Mouse (Mus musculus): ENCODE measurements at regions not wholly inside any gene's neighbourhood (a gene's known extent, or its start where the extent isn't known, plus 50 kb on each side); places are given as distances from the start of the nearest gene placed in this dataset.

DNA sequence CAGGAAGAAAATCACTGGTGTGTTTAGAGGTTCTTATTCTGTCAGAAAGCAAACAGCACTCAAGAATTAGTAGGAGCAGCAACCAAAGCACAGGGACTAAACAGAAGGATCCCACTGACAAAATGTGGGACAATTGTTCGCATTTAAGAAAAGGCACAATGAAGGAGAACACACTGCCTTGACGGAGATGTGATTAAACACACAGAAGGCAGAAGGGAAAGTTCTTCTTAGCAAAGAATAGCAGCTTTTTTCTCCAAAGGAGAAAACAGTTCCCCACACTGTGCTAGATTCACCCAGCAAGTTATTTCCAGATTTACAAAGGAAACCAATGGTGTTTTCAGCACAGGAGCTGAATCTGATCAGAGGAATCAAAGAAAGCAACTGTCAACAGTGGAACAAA lies 316.5 kb downstream of the Nsun3 start:
- no peak for DNase-seq

DNA sequence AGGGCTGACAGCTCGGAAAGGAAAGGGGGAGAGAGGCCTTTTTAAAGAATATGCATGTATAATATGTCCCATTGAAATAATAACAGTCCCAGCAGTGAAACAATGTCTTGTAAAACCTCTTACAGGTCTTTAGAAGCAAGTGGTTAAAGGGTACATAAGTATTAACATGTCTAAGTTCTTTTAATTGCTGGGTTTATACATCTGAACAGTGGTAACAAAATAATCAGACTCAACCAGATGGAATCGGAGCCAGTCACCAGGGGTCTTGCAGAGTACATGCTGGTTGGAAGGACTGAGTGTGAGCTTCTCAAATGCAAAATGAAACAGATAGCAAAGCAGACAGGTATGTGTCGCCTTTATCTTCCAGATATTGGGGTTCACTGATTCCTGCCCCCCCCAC lies 317.3 kb downstream of the Nsun3 start:
- no peak for DNase-seq

DNA sequence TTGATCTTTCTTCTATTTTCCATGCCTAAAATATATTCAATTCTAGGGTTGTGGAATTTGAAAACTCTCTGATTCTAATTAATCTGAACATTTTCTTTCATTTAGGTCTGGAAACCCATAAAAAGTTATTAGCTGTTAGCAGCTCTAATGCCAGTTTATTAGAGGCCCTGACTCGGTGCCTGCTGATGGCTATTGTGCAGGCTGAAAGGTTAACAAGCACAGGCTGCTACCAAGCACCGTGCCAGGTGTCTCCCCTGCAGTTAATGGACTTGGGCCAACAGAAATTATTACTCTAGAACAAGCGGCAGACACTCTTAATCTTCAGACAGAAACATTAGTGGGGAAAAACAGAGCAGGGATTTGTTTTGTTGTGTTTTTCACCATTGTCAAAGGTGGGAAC lies 317.8 kb downstream of the Nsun3 start:
- DNase-seq = no peak

DNA sequence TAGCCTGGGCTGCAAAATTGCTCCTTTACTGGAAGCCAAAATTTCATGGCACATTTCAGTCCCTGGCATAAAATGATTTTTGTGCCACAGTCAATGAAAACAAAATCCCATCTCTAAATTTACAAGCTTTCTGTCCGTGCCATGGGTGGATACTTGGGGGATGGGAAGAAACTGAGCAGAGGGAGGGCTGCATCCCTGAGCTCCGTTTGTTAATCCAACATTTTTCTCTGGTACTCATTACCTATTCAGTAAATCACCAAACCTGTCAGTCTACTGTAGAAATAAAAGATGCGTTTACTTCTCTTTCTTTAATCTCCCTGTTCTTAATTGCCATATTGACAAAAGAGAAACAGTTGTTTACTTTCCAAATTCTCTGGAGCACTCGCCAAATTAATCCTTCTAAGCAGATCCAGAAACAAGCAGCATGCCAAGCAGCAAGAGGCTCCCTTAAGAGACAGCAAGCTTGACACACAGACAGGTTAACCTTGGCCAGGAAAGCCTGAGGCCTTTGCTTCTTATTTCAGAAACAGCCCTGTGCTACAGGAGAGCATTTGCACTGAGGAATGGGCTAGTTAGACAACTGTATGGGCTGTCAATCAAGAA lies 326.6 kb downstream of the Nsun3 start:
- DNase-seq = no peak

DNA sequence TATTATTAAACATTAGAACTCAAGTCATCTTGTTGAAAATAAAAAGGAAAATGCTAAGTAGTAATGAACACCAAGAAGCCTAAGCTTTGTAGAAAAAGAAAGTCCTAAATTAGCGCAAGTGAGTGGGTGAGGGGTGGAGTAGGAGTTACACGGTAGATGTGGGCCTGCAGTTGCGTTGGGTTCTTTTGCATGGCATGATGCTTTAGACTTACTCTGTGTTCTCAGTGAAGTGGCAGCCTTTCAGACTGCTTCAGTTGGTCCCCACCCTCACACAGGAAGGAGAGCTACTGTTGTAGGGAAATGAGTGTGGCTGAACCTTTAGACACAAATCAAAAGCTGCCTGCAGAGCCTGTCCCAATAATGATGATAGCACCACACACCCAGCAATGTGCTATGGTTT lies 336.9 kb downstream of the Nsun3 start:
- DNase-seq = no peak

DNA sequence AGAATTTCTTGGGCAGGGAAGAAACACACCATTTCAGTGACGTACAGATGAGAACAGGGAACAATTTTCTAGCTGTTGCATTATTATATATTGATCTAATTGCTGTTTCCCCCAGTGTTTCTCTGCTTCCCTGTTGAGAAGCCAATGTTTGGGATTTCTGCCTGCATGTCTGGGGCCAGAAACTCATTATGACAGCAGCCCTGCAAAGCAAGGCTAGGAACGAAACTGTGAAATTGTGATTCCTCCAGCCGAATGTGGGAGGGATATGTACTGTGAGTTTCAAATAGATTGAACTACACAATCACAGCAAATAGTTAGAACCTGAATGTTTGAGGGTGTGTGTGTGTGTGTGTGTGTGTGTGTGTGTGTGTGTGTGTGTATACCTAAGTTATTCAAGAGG lies 339.2 kb downstream of the Nsun3 start:
- no peak for DNase-seq

DNA sequence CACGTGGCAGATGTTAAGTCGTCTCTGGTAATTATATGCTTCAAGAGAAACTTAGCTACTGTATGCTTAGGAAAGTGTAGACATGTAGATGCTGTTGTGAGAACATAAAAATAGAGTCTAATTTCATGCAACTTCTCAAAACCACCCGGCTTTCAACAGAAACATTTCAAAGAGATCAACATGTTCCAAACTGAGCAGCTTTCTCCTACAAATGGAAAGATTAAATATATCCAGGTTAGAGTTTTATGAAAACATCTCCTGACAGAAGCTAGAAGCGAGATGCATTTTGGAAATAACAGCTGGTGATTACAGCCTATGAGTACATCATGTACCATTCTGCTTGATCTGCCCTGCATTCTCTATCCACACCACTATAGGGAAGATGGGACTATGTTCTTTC lies 345.4 kb downstream of the Nsun3 start:
- DNase-seq = no peak

DNA sequence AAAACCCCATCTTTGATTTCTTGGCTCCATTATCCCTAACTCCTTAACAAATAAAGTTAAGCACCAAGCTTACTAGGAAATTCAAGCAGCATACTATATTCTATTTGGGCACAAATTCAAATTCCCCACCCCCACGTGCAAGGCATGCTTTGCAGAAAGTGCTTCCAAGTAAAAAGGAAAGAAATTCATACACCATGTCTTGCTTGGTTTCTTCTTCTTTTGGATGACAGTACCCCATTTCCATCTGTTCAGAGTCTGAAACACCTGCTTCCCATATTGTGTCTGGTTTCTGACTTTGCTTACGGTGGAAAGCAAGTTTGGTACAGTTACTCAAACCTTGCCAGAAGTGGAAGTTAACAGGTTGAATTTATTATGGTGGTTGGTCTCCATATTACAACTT lies 353.5 kb downstream of the Nsun3 start:
- no peak for DNase-seq

DNA sequence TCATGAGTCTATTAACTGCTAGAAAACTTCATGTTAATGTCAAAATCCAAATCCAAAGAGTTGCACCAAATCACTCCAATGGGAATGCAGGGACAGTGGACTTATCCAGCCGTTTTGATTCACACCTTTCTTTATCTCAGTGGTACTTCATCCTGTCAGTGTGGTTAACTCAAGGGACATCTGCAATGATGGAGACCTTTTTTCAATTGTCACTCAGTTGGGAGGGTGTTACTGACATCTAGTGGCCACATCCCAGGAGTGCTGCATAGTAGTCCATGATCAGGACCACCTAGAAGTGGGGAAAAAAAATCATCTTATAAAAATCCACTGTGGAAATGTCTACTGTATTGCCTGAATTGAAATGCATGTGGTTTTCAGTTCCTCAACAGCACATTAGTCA lies 372.1 kb downstream of the Nsun3 start:
- DNase-seq = no peak

DNA sequence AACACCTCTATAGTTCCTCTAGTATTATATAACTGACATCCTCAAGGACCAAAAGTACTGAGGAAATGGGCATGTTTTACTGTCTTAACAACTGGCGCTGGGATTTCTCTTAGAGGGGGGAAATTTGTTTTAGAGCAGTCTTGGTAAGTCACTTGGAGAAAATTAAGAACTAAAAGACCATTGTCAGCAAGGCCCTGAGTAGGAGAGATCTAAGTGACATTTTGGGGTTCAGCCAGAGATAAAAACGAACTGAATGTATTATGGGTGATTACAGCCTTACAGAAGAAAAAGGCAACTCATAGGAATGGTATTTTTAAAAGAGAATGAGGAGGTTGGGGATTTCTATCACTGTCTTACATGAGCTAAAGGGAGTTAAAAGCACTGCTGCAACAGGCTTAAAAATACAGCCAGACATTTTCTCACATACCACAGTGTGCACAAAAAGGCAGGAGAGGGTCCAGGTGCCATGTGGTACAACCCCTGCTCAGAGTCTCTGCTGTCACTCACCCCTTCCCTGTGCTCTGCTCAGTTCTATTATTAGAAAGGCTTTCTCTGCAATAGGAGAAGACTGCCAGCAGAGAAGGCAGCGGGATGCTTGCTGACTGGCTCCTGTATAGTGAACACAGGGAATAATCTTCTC lies 379.0 kb downstream of the Nsun3 start:
- DNase-seq = no peak

DNA sequence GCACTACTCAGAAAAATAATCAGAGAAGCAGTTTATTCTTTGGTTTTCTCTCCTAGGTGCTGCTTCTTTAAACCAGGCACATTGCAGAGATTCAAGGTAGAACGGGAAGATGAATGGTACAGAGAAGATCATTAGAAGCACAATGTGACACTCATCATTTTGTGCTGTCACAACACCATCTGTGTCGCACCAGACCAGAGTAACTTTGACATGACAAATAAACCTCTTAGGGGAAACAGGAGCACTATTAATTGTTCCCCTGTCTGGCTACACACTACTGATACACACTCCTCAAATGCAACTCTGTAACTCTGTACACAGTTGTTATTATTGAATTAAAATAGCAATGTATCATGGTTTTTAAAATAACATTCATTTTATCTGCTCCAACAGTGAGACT lies 380.2 kb downstream of the Nsun3 start:
- DNase-seq = no peak

DNA sequence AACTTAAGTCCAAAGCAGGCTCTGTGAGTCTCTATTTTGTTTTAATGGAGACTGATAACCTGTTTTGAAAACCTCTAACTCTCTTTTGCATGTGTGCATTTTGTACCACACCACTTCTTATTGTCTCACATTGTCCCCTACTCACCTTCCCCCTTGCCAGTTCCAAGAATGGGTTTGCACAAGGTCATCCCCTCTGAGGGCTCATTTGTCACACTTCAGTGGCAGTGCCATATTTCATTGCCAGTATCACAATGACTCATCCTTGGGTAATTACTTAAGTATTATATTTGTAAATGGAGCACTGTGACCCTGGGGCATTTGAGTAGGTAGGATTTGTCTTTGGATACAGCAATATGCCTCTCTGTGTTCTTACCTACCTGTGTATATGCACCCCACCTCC lies 429.3 kb downstream of the Nsun3 start:
- no peak for DNase-seq

DNA sequence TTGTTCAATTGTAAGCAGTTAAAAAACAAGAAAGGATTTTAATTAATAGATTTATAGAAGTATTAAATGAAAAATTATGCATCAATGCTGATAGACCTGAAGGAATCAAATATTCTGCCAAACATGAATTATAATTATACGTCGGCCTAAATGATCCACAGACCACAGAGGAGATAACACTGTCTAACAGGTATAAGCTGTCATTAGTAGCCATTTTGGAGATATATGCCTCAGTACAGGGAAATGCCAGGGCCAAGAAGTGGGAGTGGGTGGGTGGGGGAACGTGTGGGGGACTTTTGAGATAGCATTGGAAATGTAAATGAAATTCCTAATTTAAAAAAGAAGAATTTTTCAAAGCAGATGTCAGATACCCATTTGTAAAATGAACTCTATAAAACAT lies 430.3 kb downstream of the Nsun3 start:
- DNase-seq = no peak

DNA sequence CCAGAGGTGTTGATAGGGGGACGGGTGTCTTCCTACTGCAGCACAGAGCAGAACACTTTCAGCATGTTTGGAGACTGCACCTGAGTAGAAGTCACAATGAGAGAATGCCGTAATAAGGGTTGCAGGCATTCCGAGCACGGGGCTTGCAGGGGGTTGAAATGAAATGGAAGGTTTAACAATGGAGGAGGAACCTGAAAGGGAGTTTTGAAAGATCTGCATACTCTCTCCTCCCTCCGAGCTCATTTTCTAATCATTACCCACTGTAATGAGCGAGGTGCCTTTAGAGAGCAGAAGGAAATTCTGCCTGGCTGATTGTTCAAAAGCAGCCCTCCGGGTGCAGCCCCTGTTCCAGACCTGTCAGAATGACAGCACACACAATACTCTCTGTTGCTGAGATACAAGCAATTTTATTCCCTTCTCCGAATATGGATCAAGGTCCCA lies 430.8 kb downstream of the Nsun3 start:
- no peak for DNase-seq

DNA sequence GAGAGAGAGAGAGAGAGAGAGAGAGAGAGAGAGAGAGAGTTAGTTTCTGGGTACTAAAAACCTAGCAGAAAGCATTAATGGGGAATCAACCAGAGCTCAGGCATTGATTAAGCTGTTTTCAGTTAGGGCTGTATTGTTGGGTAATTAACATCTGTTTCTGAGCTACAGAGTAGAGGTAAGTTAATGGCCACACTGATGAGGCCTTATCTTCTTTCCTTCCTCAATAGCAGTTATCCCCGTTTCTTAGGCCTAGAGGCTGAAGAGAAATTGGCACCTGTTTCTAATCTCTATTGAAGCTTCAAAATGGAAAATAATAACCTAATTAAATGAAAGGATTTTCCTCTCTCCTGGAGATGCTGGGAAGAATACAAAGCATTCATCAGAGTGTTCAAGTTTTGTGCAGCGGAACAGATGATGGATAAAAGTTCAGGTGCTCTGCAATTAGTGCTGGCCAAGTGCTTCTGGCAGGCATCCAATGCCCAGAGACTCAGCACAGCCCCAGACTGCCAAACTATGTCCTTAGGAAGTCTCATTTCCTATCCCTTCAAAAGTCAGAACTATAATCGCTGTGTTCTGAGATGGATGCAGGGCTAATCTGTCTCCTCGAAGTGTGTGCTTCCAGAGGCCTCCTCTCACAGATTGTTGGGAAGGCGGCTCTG lies 459.1 kb downstream of the Nsun3 start:
- no peak for DNase-seq

DNA sequence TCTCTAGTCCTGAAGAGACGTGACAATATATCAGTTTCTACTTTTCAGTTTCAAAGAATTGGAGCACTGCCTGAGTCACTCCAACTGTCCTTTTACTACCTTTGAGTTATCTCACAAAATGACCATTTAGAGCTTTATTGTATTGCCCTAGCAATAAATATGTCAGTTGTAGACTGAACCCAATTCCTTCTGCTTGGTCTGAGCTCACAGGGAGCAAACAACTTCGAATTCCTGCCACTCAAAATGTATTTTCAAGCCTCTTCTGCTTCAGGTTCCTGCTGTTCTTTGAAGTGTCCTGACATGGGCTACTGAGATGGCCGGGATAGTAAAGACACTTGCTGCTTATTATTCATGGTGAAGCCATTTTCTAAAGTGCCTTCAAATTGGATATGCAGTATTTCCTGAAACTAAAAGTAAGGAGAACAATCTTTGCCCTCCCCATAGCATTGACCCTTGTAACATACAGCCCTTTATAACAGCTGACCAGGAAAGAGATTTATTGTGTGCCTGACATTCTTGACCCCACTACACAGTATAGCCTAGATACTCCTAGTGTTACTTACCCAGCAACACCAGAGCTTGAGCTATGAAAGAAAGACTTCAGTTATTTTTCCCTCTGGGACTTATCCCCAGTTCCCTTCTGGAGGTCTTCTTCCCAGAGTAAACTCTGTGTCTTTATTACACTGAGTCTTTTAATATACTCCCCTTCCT lies 460.9 kb downstream of the Nsun3 start:
- no peak for DNase-seq

DNA sequence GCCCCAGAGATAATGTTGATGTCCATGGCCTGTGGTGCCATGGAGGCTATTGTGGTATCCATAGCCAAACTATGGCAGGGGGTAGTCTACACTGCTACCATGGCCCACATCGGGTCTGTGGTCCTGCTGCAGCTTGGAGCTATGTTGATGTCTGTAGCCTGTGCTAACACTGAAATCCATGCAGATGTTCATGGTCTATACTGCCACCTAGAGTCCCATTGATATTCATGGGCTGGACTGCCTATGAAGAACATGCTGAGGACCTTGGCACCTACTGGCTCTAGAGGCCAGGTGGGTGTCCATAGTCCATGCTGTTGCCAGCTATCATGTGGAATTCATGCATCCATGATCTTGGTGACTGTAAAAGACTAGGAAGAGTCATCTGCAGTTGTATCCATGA lies 463.8 kb downstream of the Nsun3 start:
- DNase-seq = no peak

DNA sequence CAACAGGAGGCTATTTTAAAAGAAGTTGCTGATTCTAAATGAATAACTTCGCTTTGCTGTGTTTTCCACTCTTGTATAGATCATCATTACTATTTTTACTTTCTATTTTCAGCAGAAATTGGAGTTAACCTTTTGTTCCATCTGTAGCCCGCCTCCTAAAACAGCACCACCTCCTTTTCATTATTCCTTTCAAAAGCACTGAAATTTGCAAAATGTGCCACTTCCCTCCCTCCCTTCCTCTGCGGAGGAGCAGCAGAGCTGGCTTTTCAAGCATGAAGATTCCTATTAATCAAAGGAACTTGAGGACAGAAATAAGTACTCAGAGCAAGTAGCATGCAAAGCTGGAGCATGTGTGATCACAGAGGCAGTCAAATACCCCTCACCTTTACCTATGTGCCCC lies 497.7 kb downstream of the Nsun3 start:
- DNase-seq = no peak

All from lung, adult 18-20 months (tissue).